Mouse (Mus musculus) left cerebral cortex, postnatal 10 days (tissue): ENCODE measurements around the gene Arl5c. TPM values are rescaled to one million over a fixed set of nuclear protein-coding genes. Genes with fewer than 3 reads are reported as not detected.

Source experiments
- DNase-seq, 2 experiments: peaks; one replicate each; pipeline ENCODE4 v3.0.0; 2021 to 2022; ENCODE audit warnings: low spot score in 2 of 2, mixed read lengths in 1 of 2; ENCODE audit errors: extremely low spot score in 1 of 2
- intact Hi-C: fragments of 180-260 bp; cut with DNase I; formaldehyde crosslinking; loops from one replicate; pipeline ENCODE4 v1.15.1; 2025
- total RNA-seq, 2 experiments: library from RNA; stranded (reverse); gene quantifications; 2 replicates each; pipeline ENCODE4 v1.2.3; 2021

Arl5c gene
- total RNA-seq, 2 experiments from 2014 or later = 2.6 to 3.7 TPM

DNA sequence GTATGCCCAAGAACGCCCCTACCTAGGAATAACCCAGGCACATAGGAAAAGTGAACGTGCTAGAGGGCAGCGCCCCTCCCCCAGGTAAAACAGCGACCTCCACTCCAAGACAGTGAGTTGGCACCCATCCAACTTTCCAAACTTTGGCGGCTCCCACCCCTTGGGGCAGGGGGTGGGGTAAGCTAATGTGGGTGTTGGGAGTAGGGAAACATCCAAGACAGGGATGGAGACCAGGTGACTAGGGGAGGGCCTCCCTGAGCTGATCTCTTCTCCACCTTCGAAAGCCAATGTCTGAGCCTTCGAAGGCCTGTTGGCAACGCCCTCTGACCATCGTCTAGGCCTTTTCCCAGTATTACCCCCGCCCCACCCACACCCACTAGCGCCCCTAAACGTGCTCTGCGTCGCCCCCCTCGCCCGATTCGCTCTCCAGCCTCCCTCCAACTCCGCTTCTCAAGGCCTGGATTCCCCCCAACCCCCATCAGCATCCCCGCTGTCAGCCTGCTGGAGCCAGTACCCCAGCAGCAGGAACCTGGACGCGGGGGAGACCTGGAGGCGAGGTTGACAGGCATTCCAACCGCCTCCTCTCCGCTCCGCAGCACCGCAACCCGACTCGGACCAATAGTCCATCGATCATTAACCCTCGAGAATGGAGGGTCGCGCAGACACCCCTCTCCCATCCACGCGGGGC, 25.7 kb upstream of the Arl5c start:
- DNase-seq = peak in 1 of 2 experiments; percentile 78
- intact Hi-C loops = no loop called here

DNA sequence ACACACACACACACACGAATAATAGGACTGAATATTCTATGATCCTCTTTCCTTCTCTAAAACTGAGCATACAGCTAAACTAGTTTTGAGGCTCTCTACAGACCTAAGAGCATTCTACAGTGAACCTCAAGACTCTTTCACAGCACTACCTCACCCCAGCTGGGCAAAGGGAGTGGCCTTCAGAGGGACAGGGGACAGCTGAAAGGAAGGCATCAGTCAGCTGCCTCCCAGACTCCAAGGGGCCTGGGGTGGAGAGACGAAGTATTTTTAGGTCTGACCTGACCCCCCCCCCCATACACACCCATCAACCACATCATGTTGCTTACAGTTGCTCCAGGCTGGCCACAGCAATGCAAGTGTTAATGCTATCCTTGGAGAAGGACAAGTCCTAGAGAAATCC, 25.1 kb upstream of the Arl5c start:
- no peak for DNase-seq
- intact Hi-C loops = no loop called here

DNA sequence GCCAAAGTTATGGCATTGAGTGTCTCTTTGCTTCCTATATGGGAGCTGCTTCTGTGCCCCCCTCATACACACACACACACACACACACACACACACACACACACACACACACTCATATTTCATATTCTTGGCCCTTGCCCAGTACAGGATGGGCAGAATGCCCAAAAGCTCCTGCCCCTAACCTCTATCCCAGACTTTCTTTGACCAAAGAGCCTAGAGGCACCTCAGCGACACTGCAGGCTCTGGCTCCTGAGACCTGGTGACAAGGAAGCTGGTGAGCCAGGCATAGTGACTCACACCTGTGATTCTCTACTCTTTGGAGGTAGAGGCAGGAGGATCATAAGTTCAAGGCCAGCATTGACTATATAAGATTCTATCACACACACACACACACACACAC, 24.7 kb upstream of the Arl5c start:
- intact Hi-C loops = no loop called here
- no peak for DNase-seq

DNA sequence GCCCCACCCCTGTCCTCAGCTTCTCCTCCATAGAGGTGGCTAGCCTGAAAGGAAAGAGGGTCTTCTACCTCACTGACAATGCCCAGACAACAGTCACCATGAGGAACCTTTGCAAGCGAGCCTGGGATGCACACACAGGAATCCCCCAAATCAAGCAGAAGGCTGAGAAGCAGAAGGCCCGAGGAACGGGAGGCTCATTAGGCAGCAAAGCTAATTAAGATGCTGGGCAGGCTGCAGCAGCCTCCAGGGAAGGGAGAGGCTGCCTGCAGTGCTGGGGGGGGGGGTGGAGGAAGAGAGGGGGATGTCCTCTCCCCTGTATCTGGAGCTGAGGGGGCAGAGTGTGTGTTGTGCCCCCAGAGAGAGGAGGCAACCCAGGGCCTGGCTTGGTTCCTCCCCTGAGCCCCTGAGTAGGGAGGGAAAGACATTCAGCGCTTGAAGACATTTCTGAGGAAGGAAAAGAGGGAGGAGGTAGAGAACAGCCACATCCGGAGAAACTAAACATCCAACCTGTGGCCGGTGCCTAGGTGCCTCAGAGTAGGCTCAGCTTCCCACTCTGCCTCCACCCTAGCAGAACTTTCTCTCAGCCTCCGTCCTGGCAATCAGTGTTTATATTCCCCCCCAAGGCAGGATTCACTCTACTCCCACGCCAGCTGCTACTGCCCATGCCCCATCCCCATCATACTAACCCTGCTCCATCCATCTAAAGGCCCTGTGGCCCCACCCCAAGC, 24.1 kb upstream of the Arl5c start:
- DNase-seq = no peak
- intact Hi-C loops = no loop called here

DNA sequence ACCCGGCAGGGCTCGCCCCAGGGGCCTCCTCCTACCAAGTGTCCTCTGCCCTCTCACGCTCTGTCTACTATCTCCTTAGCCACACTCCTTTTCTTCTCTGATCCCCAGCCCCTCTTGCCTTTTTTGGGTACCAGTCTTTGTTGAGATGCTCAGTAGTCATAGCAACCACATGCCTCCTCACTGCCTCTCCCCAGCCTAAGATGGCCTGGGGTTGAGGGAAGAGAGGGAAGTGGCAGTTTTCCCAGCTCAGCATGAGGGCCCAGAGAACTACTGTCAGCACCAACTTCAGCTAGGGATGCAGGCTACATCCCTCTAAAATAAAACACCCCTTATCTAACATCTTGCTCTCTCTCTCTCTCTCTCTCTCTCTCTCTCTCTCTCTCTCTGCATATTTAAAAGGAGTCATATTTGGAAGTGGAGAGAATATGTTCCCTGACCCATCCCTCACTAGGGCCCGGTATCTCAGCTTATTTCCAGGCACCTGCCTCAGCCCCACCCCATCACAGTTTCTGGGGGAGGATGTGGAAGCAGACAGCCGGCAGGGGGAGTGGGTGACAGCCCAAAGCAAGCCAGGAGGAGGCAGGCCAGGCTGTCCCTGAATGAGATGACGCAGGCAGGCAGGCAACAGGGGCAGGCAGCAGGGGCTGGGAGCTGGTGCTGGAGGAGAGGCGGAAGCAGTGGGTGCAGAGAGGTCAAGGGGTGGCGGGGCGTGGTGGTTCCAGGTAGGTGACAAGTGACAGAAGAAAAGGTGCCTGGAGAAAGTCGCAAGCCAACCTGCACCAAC, 23.1 kb upstream of the Arl5c start:
- peak; percentile 65 to 83 for DNase-seq
- intact Hi-C loops = no loop called here

DNA sequence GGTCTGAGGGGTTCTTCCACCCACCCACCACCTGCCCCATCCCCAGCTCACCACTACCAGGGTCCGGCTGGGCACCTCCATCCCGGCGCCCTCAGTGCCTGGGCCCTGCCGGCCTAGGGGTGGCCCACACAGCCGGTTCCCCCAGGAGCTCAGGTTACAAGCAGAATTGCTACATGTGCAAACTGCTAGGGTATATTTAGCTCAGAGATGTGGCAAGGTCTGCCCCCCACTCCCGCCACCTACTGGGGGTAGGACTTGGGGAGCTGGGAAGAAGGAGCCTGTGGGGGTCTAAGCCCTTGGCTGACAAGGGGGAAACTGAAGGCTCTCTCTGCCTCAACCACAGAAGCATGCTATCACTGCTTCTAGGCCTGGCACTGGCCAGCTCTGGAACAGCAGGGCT, 22.2 kb upstream of the Arl5c start:
- DNase-seq = no peak
- intact Hi-C loops = no loop called here

DNA sequence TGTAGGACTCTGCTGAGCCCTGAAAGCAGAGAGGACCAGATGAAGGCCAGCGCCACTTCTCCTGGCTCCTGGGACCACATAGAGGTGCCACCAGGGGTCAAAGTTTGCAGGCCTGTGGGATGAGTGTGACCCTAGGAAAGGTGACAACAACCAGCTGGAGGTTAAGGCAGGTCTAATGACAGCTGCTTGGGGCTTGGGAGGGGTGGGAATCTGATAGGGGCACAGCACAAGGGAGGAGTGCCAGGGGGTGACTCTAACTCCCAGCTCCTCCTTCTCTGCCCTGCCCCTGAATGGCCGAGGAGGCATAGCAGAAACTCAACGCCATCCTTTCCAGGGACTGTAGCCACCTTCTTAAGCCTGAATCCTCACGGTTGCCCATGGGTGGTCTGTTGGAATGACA, 20.8 kb upstream of the Arl5c start:
- intact Hi-C loops = no loop called here
- no peak for DNase-seq

DNA sequence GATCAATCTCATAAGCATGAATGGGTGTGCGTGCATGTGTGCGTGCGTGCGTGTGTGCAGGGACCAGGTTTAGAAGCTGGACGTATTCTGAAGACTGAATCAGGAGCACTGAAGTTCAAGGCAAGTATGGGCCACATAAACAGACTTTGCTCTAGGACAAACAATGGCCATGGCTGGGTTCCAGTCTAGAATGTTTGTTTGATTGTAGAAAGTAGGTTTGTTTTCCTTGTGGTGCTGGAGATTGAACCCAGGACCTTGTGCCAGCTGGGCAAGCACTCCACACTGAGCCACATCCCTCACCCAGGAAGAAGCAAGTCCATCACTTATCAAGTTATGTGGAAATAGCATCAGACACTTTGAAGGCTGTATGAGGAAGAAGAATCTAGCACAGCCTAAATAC, 20.2 kb upstream of the Arl5c start:
- no peak for DNase-seq
- intact Hi-C loops = no loop called here

DNA sequence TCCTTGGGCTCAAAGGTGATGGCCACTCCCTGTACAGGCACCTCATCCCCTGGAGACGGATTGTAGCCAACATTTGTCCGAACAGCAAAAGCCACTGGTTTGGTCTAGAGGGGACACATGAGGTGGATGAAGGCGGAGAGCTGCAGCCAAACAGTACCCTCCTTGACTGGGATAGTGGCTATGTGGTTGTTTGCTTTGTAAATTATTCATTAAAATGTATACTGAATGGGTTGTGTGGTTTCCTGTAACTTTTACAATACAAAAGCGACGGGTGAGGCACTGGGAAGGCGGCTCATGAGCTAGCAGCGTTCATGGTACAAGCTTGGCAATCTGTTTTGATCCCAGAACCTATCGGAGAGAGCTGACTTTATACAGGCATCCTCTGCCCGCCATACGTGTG, 16.9 kb upstream of the Arl5c start:
- no peak for DNase-seq
- intact Hi-C loops = no loop called here

DNA sequence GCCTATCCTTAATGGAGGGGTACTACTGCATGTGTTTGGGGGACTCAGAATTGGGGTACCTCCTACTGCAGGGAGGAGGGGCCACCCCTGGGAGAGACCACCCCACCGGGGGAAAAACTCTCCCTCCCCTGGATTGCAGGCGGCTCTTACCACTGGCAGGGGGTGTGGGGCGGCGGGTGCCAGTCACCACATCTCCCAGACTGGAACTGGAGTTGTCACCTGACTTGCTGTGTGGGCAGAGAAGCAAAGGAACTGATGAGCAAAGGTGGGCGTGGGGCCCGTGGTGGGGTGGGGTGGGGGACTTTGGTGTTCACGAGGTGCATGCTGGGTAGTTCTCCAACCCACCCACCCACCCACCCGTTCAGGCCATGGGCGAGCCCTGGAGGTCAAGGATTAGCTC, 15.7 kb upstream of the Arl5c start:
- no peak for DNase-seq
- intact Hi-C loops = no loop called here

DNA sequence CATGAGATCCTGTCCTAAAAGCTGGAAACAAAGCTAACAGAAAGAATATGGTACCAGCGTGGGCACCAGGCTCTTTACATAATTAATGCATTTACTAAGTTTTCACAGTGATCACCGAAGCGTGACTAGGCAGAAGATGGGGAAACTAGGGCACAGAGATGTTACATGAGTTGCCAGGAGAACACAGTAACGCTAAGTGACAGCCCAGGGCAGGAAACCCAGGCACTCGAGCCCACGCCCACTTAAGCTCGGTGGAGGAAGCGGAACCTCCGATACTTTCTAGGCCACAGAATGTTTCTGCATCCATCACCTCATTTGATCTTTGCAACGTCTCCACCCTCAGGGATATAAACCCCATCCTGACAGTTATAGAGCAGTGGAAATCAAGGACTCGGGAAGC, 12.1 kb upstream of the Arl5c start:
- intact Hi-C loops = no loop called here
- DNase-seq = no peak

DNA sequence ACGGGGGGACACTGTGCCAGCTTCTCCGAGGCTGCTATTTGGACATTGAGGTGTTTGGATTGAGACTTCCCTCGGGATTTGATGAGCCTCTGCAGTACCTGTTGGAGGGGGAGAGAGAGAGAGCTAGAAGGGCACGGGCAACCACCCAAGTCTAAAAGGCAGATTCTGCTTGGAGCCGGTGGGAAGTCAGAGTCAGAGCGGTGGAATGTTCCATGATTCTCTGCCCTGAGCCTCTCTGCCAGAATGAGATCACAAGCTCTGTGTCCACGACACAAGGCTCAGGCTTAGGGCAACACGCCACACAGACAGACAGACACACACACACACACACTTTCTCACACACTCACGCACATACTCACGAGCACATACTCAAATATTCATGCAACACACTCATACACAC, 9.7 kb upstream of the Arl5c start:
- intact Hi-C loops = no loop called here
- DNase-seq = no peak

DNA sequence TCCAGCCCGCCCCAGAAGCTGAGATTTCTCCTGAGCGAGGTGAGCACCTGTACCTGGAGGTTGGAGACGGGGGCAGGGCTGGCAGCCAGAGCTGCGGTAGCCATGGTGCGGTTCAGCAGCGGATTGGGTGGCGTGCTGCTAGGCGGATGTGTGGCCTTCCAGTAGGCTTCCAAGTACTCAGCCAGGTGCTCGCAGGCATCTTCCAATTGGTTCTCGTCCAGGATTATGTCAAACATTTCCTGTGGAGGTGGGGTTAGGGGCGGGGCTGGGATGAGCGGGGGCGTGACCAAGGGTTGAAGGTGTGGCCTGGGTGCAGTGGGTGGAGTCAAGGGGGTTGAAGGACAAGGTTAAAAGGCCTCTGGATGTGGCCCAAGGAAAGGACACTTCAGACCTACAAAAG, 9.1 kb upstream of the Arl5c start:
- intact Hi-C loops = no loop called here
- no peak for DNase-seq

DNA sequence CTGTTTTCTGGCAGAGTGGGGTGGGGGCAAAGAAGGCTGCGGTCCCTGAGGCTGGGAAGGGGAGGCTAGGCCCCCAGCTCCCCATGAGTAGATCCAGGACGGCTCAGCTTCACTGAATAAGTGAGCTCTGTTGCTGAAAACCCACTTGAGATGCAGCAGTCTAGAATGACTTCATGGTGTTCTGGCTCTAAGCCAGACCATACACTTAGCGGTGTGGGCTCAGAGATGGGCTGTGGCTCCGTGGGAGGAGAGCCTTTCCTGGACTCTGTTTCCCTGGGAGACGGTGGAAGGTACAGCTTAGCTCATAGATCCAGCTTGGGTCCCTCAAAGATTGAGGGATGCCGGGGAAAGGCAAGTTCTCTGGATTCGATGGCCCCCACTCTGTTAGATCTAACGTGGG, 8.2 kb upstream of the Arl5c start:
- intact Hi-C loops = no loop called here
- no peak for DNase-seq

DNA sequence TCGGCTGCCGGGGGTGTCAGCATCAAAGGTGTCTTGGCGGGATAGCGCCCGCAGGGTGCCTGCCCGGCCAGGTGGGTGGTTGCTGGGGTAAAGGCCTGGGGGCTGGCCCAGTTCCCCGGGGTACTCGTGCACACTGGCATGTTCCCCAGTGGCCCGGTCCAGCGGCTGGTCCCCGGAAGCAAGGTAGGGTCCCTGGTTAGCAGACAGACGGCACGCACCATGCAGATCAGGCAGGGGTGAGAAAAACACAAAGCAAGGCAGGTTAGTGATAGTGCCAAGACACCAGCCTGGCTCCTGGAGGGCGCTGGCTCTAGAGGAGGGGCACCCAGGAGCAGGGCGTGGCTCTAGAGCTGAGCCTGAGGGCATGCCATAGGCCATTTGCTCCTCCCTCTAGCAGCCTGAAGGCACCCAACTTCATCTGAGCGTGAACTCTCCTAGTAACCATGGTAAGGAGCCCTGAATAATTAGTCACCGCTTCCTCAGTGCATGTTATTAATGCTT, 7.2 kb upstream of the Arl5c start:
- intact Hi-C loops = no loop called here
- DNase-seq = no peak

DNA sequence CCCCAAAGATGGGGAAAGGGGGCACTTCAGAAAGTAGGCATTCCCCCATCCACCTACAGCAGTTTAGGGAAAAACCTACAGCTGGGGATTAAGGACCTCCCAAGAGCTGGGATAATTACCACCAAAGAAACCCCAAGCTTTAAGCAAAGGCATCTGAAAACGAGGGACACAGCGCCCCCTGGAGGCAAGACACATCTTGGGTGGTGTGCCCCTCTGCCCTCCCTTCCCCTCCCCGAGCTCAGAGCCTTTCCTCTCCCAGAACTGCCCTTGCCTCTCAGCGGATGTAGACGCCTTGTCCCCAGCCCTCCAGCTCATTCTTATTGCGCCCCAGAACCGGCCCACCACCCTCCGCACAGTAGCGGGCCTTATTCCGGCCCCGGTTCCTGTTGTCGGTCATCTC, 6.6 kb upstream of the Arl5c start:
- intact Hi-C loops = no loop called here

DNA sequence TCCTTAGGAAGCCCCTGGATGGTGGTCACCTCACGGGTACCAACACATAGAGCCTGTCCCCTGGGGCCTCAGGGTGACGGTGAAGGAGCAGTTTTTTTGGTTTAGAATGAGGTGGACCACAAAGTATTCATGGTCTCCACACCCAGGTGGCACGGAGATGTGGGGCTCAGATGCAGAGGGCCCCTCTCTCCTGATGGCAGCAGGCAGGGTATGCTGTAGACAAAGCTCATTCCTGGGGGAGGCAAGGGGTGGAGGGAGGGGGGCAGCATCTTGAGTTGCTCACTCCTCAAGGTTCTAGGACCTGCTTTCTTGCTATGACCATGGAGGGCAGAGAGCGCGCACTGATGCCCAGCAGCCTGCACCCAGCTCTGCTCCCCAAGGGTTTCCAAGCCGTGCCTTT, 6.0 kb upstream of the Arl5c start:
- intact Hi-C loops = no loop called here
- no peak for DNase-seq

More for the DNA sequence above, 6.6 kb upstream of the Arl5c start:
- peak in 1 of 2 experiments; percentile 90 for DNase-seq

DNA sequence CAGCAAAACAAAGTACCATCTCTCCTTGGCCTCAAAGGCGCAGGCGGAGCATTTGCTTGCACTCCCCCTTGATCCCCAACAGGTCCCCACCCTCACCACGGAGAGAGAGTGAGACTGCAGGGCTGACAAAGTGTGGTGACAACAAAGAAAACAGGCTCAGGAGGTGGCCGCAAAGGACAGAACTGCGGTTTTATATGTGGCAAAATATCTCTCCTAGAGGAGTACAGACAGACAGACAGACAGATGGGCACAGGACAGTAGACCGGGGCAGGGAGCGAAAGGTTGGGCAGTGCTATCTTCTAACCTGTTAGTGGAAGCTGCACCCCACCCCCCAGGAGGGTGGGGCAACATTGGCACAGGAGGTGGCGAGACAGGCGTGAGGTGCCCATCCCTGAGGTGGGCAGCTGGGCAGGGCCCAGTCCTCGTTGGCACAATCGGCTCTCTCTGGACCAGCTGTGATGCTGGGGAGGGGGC, 5.4 kb upstream of the Arl5c start:
- no peak for DNase-seq
- intact Hi-C loops = no loop called here

DNA sequence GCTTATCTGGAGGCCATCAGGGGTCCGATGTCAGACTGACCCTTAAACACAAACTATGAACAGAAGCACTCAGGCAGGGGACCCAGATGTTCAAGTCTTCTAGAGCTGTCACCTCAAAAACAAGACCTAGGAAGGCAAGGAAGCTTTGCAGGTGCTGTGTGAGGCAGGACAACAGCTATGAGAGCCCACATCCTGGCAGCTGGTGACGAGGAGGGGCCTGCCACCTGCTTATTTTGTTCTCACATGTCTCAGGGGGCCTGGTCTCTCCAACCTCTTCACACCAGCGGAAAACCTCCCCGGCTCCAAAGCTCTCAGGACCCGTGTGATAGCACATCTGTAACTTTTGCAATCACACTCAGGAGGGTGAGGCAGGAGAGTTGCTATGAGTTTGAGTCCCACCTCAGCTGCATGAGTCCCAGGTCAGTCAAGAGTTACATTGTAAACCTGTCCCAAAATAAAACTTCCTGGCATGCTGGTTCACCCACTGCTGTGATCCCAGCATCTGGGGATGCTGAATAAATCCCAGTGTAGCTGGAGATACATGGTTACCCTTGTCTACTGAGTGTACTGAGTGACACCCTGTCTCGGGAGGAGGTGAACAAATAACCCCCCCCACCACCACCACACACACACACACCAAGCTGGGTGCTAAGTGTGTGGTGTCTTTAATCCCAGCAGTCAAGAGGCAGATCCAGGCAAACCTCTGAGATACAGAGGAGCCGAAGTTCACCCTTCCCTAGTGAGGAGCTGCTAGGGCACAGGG, 4.6 kb upstream of the Arl5c start:
- intact Hi-C loops = no loop called here
- DNase-seq = no peak
